Mouse (Mus musculus): ENCODE results near the gene Asb10.

DNA sequence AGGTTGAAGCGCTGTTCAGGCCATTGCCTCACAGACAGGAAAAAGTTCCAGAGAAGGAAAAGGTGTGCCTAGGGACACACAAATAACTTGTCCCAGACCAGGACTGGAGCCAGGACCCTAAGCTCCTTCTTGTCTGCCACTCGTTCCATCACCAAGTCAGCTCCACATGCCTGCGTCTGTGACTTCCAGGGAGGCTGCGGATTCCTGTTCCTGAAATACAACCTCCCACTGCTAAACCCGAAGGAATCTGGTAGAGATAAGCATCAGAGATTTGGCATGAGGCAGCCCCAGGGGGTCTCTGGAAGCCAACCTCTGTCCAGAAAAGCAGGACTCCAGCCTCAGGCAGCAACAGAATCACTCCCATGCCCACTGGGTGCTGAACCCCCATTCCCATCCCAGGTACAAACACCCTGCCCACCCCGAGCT, 379 bp upstream of the Asb10 start:
- TF ChIP-seq POLR2A (IDR thresholded peaks at IDR 0.05; ENCODE audit: extremely low read depth, insufficient read depth, low read length): no peak
- TF ChIP-seq CTCF (IDR thresholded peaks at IDR 0.05; ENCODE audit: extremely low read depth, insufficient read depth, low read length): no peak
